Mouse (Mus musculus) megakaryocyte, embryonic 14.5 days (primary cell): ENCODE data around the gene Dclk1.

ENCODE experiments used
- FLI1 ChIP-seq: IDR thresholded peaks from 2 replicates; pipeline ENCODE4 v1.6.1; 2012; ENCODE audit warnings: low read length, inconsistent platforms, mixed read lengths
- GATA1 ChIP-seq: IDR thresholded peaks from 3 replicates; pipeline ENCODE4 v1.6.1; 2012; ENCODE audit warnings: mixed read lengths, low read length, inconsistent platforms, borderline replicate concordance

GRCm38 (mm10) chr3:55307553-55308177 is 65.5 kb downstream of the Dclk1 start:
- TF ChIP-seq GATA1 (no peak), FLI1 (no peak)
